9 mouse cellular contexts compared by ENCODE assay signal in the genomic region with DNA sequence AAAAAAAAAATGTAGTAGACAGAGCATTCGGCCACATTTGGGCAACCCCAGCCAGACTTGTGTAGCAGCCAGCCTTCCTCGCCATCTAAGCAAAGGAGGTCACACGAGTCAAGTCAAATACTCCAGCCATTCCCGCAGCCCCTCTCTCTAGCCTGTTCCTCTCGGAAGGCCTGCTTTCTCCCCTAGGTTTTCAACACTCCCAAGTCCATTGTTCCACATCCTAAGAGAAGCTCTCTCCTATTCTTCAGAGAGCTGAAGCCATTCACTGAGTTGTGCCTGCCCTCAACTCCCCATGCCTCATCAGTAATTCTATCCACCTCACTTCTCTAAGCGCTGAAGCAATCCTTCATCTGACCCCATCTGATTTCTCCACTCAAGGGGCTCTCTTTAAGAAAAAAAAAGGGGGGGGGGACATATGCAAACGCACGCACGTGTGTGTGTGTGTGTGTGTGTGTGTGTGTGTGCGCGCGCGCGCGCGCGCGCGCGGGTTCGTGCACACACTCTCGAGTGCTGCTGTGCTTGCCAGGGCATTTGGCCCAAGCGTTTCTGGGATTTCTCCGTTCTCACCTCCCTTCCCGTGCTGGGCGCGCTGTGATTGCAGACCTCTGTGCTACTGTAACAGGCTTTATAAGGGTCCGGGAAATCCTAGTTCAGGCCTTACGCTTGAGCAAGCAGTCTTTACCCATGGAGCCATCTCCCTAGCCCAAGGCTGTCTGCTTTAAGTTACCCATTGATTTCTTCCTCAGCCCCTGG. TPM values are rescaled to one million over a fixed set of nuclear protein-coding genes. Genes with fewer than 3 reads are reported as not detected.
A peak's percentile ranks its signal among the peaks of the same experiment; 100 is the strongest.
DNase-seq lines count a peak whose midpoint lies in the region; ATAC-seq and TF ChIP-seq lines count a peak whose summit lies in the region.
"Had no signal": no experiment of that assay in that cellular context is flagged by ENCODE, and none has a peak within 500 bp of the region (broad histone marks: within the 10 kb centered on the region; RNA-seq: fewer than 3 reads in every experiment).

No protein-coding gene starts in this region.

- DNase-seq in heart, adult 18-20 months: no peak
- peak; percentile 50 to 54 for DNase-seq in cerebellum, postnatal 10 days
- peak; percentile 41 for DNase-seq in heart, postnatal 0 days (ENCODE audit: low spot score)
- no peak for DNase-seq in natural killer cell, adult 2 months (ENCODE audit: low spot score in 2 of 2)
- no peak for DNase-seq in left cerebral cortex, adult 9 months (ENCODE audit: low spot score in 2 of 2)
- DNase-seq in adrenal gland, postnatal 36 days: no peak

- 14% methylated on average over 28 of the region's 29 CpGs for WGBS in heart, embryonic 11.5 days (ENCODE audit: insufficient replicate concordance)
- 18% methylated on average over 29 of the region's 29 CpGs for WGBS in heart, postnatal 0 days
- 19% methylated on average over 29 of the region's 29 CpGs for WGBS in midbrain, embryonic 15.5 days

- no peak for ATAC-seq in heart, embryonic 11.5 days (replicated peaks; ENCODE audit: insufficient number of reproducible peaks, low FRiP score, low TSS enrichment)
- ATAC-seq in heart, postnatal 0 days (ENCODE audit: insufficient read depth, low read depth): no peak
- ATAC-seq in midbrain, embryonic 15.5 days (replicated peaks): peak; percentile 53

- peaks cover 5% of the 10 kb centered on the region; the same call in 1 of the 2 replicates for H3K27me3 ChIP-seq in heart, embryonic 11.5 days (ENCODE audit: control insufficient read depth, insufficient read depth, low read length)
- no peaks in the 10 kb centered on the region for H3K27me3 ChIP-seq in heart, postnatal 0 days (ENCODE audit: control insufficient read depth, insufficient read depth, low read length)
- no peaks in the 10 kb centered on the region; the same call in 1 of the 2 replicates for H3K27me3 ChIP-seq in midbrain, embryonic 15.5 days (replicated peaks)
- H3K27me3 ChIP-seq: CH12.LX had no signal

- H3K36me3 ChIP-seq in heart, embryonic 11.5 days (ENCODE audit: control insufficient read depth, insufficient read depth, low read length): no peaks in the 10 kb centered on the region
- no peaks in the 10 kb centered on the region for H3K36me3 ChIP-seq in heart, postnatal 0 days (replicated peaks; ENCODE audit: control insufficient read depth, insufficient read depth, low read length)
- no peaks in the 10 kb centered on the region for H3K36me3 ChIP-seq in midbrain, embryonic 15.5 days (replicated peaks)

- peak overlapping the region; percentile 88 for H3K4me2 ChIP-seq in heart, embryonic 11.5 days
- H3K4me2 ChIP-seq in heart, postnatal 0 days (ENCODE audit: low read depth, low read length): peak overlapping the region; percentile 91
- H3K4me2 ChIP-seq in midbrain, embryonic 15.5 days: peak overlapping the region; percentile 82

- H3K27ac ChIP-seq in heart, embryonic 11.5 days (ENCODE audit: low read depth, low read length): no peak overlapping the region
- H3K27ac ChIP-seq in heart, postnatal 0 days (ENCODE audit: low read depth): peak overlapping the region; percentile 48; the same call in 1 of the 2 replicates
- H3K27ac ChIP-seq in midbrain, embryonic 15.5 days: peak overlapping the region; percentile 74

- peak overlapping the region; percentile 4; the same call in 1 of the 2 replicates for H3K9ac ChIP-seq in heart, embryonic 11.5 days (ENCODE audit: low read depth, low read length)
- H3K9ac ChIP-seq in heart, postnatal 0 days (replicated peaks; ENCODE audit: low read depth, low read length): 0 out of 2 replicates have a peak overlapping the region, but pooled peaks have one; percentile 30
- peak overlapping the region; percentile 40 for H3K9ac ChIP-seq in midbrain, embryonic 15.5 days

- TF ChIP-seq EP300 in heart, postnatal 0 days (IDR thresholded peaks at IDR 0.05; ENCODE audit: low read depth): no peak

- peaks cover 15% of the 10 kb centered on the region for H3K4me1 ChIP-seq in heart, embryonic 11.5 days (ENCODE audit: control insufficient read depth, insufficient read depth, low read length)
- H3K4me1 ChIP-seq in heart, postnatal 0 days (ENCODE audit: control insufficient read depth, insufficient read depth): peaks cover 8% of the 10 kb centered on the region; the same call in 1 of the 2 replicates
- peaks cover 21% of the 10 kb centered on the region for H3K4me1 ChIP-seq in midbrain, embryonic 15.5 days

- H3K4me3 ChIP-seq in heart, embryonic 11.5 days (ENCODE audit: low read depth, low read length): peak overlapping the region; percentile 18
- H3K4me3 ChIP-seq in heart, postnatal 0 days (ENCODE audit: low read depth, low read length): peak overlapping the region; percentile 66; the same call in 1 of the 2 replicates
- H3K4me3 ChIP-seq in midbrain, embryonic 15.5 days: peak overlapping the region; percentile 57

- no peaks in the 10 kb centered on the region for H3K9me3 ChIP-seq in heart, embryonic 11.5 days (replicated peaks; ENCODE audit: control insufficient read depth, low read length)
- no peaks in the 10 kb centered on the region for H3K9me3 ChIP-seq in heart, postnatal 0 days (replicated peaks; ENCODE audit: control insufficient read depth, low read length)
- no peaks in the 10 kb centered on the region for H3K9me3 ChIP-seq in midbrain, embryonic 15.5 days

- TF ChIP-seq CTCF in heart, postnatal 0 days (IDR thresholded peaks at IDR 0.05; ENCODE audit: low read depth): no peak

RNA-seq across cellular contexts. Expression of a gene that starts 0.8 kb away (rescaled TPM):
- polyA plus RNA-seq in heart, embryonic 11.5 days (2014; fragmentation: Nextera tagmentation; extraction: Ambion mirVana): 3.8 and 4.4 TPM in 2 replicates
- 1 to 10 TPM; 4.4 to 5.0 TPM for total RNA-seq in heart, adult 18-20 months (2021)
- not detected in 2 replicates for total RNA-seq in heart, postnatal 0 days (2014; rRNA removed; ENCODE audit: low replicate concordance)
- 3.3 and 3.6 TPM in 2 replicates for polyA plus RNA-seq in heart, postnatal 0 days (2015; fragmentation: Nextera tagmentation; extraction: Ambion mirVana)
- polyA plus RNA-seq in midbrain, embryonic 15.5 days (2015; fragmentation: Nextera tagmentation; extraction: Ambion mirVana): 7.8 and 12.3 TPM in 2 replicates
- total RNA-seq in adrenal gland, postnatal 36 days (2021): 1 to 10 TPM in 1 of 2 experiments, under 1 TPM in 1; 0.79 to 1.3 TPM

RNA-seq across cellular contexts. Expression of a gene that starts 43.2 kb away (rescaled TPM):
- polyA plus RNA-seq in heart, embryonic 11.5 days (2014; fragmentation: Nextera tagmentation; extraction: Ambion mirVana): 46.2 and 49.0 TPM in 2 replicates
- 100 to 1,000 TPM; 118 to 137 TPM for total RNA-seq in heart, adult 18-20 months (2021)
- total RNA-seq in heart, postnatal 0 days (2014; rRNA removed; ENCODE audit: low replicate concordance): 52.9 and 54.5 TPM in 2 replicates
- 60.1 TPM in 2 replicates for polyA plus RNA-seq in heart, postnatal 0 days (2015; fragmentation: Nextera tagmentation; extraction: Ambion mirVana)
- 40.0 and 41.0 TPM in 2 replicates for polyA plus RNA-seq in midbrain, embryonic 15.5 days (2015; fragmentation: Nextera tagmentation; extraction: Ambion mirVana)
- 10 to 100 TPM; 43.4 to 58.1 TPM for total RNA-seq in adrenal gland, postnatal 36 days (2021)

RNA-seq across cellular contexts. Expression of a gene that starts 43.3 kb away (rescaled TPM):
- 158 TPM in 2 replicates for polyA plus RNA-seq in heart, embryonic 11.5 days (2014; fragmentation: Nextera tagmentation; extraction: Ambion mirVana)
- total RNA-seq in heart, adult 18-20 months (2021): 10 to 100 TPM; 51.2 to 52.5 TPM
- total RNA-seq in heart, postnatal 0 days (2014; rRNA removed; ENCODE audit: low replicate concordance): 71.2 and 131 TPM in 2 replicates
- 72.9 and 80.7 TPM in 2 replicates for polyA plus RNA-seq in heart, postnatal 0 days (2015; fragmentation: Nextera tagmentation; extraction: Ambion mirVana)
- polyA plus RNA-seq in midbrain, embryonic 15.5 days (2015; fragmentation: Nextera tagmentation; extraction: Ambion mirVana): 227 and 232 TPM in 2 replicates
- total RNA-seq in adrenal gland, postnatal 36 days (2021): 100 to 1,000 TPM; 117 to 140 TPM

Comparison
In these comparisons a context has a peak if more than half of its experiments do, and no peak if none do; other contexts are left out.
1. DNase-seq: peak in cerebellum, postnatal 10 days (2 of 2) and heart, postnatal 0 days (single experiment); none in heart, adult 18-20 months (0 of 2), natural killer cell, adult 2 months (0 of 2), left cerebral cortex, adult 9 months (0 of 2) and adrenal gland, postnatal 36 days (0 of 2).
2. Peak in every context shown above with its lines, with median percentiles within 50 percentile points of each other: H3K4me2 ChIP-seq, H3K4me3 ChIP-seq and H3K9ac ChIP-seq.